Mouse (Mus musculus) layer of hippocampus, postnatal 14 days (tissue): Measurements from ENCODE around the gene Arntl. TPM values are rescaled to one million over a fixed set of nuclear protein-coding genes. Genes with fewer than 3 reads are reported as not detected.
A peak's percentile ranks its signal among the peaks of the same experiment; 100 is the strongest.
"Not testable (repeated sequence)": the region's sequence is repeated elsewhere in the genome, so short reads cannot be mapped to it uniquely, and the experiment has no call there.

Experiments used
- DNase-seq, 2 experiments: peaks; one replicate each; pipeline ENCODE4 v3.0.0; 2021 to 2022; ENCODE audit warnings: low spot score in 2 of 2, mixed read lengths in 1 of 2
- total RNA-seq, 2 experiments: library from RNA; stranded (reverse); gene quantifications; 2 replicates each; pipeline ENCODE4 v1.2.3; 2021

Gene Arntl
- total RNA-seq, 2 experiments from 2014 or later = 23.5 to 28.6 TPM

GRCm38 (mm10) chr7:113249134-113249825 is 42.0 kb downstream of the Arntl start:
- peak; percentile 71 to 86 for DNase-seq

GRCm38 (mm10) chr7:113250433-113250991 is 43.2 kb downstream of the Arntl start:
- DNase-seq = peak in 1 of 2 experiments; percentile 47

GRCm38 (mm10) chr7:113251001-113251400 is 43.7 kb downstream of the Arntl start:
- DNase-seq = peak in 1 of 2 experiments; percentile 58

- DNase-seq = no peak
These were observed 44.3 kb downstream of the Arntl start for GRCm38 (mm10) chr7:113251554-113251953.

- no peak for DNase-seq
These were observed 46.6 kb downstream of the Arntl start for GRCm38 (mm10) chr7:113253777-113254405.

GRCm38 (mm10) chr7:113256046-113256445 is 48.8 kb downstream of the Arntl start:
- DNase-seq = peak in 1 of 2 experiments; percentile 55

- no peak for DNase-seq
These were observed 51.2 kb downstream of the Arntl start for GRCm38 (mm10) chr7:113258430-113258829.

- no peak for DNase-seq
These were observed 53.3 kb downstream of the Arntl start for GRCm38 (mm10) chr7:113260321-113261167.

GRCm38 (mm10) chr7:113261690-113262089 is 54.4 kb downstream of the Arntl start:
- no peak for DNase-seq

GRCm38 (mm10) chr7:113262510-113263467 is 55.5 kb downstream of the Arntl start:
- not testable (repeated sequence) for DNase-seq

GRCm38 (mm10) chr7:113263990-113264389 is 56.7 kb downstream of the Arntl start:
- no peak for DNase-seq

- peak; percentile 69 to 82 for DNase-seq
These were observed 61.0 kb downstream of the Arntl start for GRCm38 (mm10) chr7:113268287-113268686.

- DNase-seq = no peak
These were observed 61.8 kb downstream of the Arntl start for GRCm38 (mm10) chr7:113269081-113269480.

- no peak for DNase-seq
These were observed 62.7 kb downstream of the Arntl start for GRCm38 (mm10) chr7:113269921-113270320.

- DNase-seq = peak in 1 of 2 experiments; percentile 34
These were observed 63.3 kb downstream of the Arntl start for GRCm38 (mm10) chr7:113270551-113270950.

GRCm38 (mm10) chr7:113270991-113271390 is 63.7 kb downstream of the Arntl start:
- no peak for DNase-seq

GRCm38 (mm10) chr7:113272338-113272997 is 65.2 kb downstream of the Arntl start:
- no peak for DNase-seq

GRCm38 (mm10) chr7:113277245-113277644 is 70.0 kb downstream of the Arntl start:
- peak in 1 of 2 experiments; percentile 29 for DNase-seq

GRCm38 (mm10) chr7:113278493-113278892 is 71.2 kb downstream of the Arntl start:
- DNase-seq = no peak

GRCm38 (mm10) chr7:113279246-113279645 is 72.0 kb downstream of the Arntl start:
- DNase-seq = no peak
